Mouse (Mus musculus) CH12.LX (cell line): Measurements from ENCODE around the gene Zfp507. TPM values are rescaled to one million over a fixed set of nuclear protein-coding genes. Genes with fewer than 3 reads are reported as not detected.
A peak's percentile ranks its signal among the peaks of the same experiment; 100 is the strongest.

Source experiments
- DNase-seq: peaks from one replicate; pipeline ENCODE4 v3.0.0-alpha.2; 2013; ENCODE audit errors: extremely low read depth
- H3K27ac ChIP-seq: 2 replicates; pipeline ENCODE4 v1.5.1; 2012; ENCODE audit warnings: low read depth, mild to moderate bottlenecking, control low read depth, moderate library complexity; ENCODE audit not compliant: insufficient read depth
- H3K27me3 ChIP-seq: replicated peaks from 2 replicates; pipeline ENCODE3; 2012; ENCODE audit warnings: inconsistent platforms
- H3K36me3 ChIP-seq, 2 experiments: replicated peaks in 1 of 2; 2 replicates each; pipeline versions ENCODE3 to v1.6.1; 2012; ENCODE audit warnings: inconsistent platforms in 1 of 2, low read length in 1 of 2, mild to moderate bottlenecking in 1 of 2, mixed read lengths in 1 of 2, moderate library complexity in 1 of 2; ENCODE audit not compliant: control insufficient read depth in 1 of 2, insufficient read depth in 1 of 2
- H3K4me1 ChIP-seq, 2 experiments: 2 replicates each; pipeline ENCODE4 v1.6.1; 2012; ENCODE audit warnings: inconsistent platforms in 1 of 2, moderate library complexity in 1 of 2; ENCODE audit not compliant: insufficient read depth in 2 of 2, control insufficient read depth in 1 of 2
- H3K4me2 ChIP-seq: 2 replicates; pipeline ENCODE4 v1.6.1; 2012; ENCODE audit warnings: low read depth, mild to moderate bottlenecking, control low read depth; ENCODE audit not compliant: poor library complexity, insufficient read depth, severe bottlenecking
- H3K4me3 ChIP-seq, 3 experiments: fragments of 150-350 bp in 1 of 3; sonication (generic) in 1 of 3; replicated peaks in 1 of 3; 2 replicates each; pipeline versions ENCODE3 to v1.5.1; 2011 to 2012; ENCODE audit warnings: low read depth in 2 of 3, low read length in 2 of 3, mild to moderate bottlenecking in 2 of 3, moderate library complexity in 2 of 3, control low read depth in 1 of 3, improper control_type of control experiment in 1 of 3, inconsistent platforms in 1 of 3, mixed read lengths in 1 of 3; ENCODE audit not compliant: poor library complexity in 1 of 3
- H3K79me2 ChIP-seq: replicated peaks from 2 replicates; pipeline ENCODE4 v1.6.1; 2012; ENCODE audit warnings: mild to moderate bottlenecking, moderate library complexity; ENCODE audit not compliant: control insufficient read depth, poor library complexity, insufficient read depth, severe bottlenecking; ENCODE audit errors: extremely low read depth
- H3K9ac ChIP-seq: 2 replicates; pipeline ENCODE4 v1.6.1; 2012; ENCODE audit warnings: low read depth, mild to moderate bottlenecking, control low read depth, moderate library complexity; ENCODE audit not compliant: insufficient read depth
- H3K9me3 ChIP-seq: replicated peaks from 2 replicates; pipeline ENCODE3; 2012; ENCODE audit warnings: low read length, inconsistent platforms, mixed read lengths
- CHD2 ChIP-seq: IDR thresholded peaks from 2 replicates; pipeline ENCODE4 v1.6.1; 2011; ENCODE audit warnings: low read length, improper control_type of control experiment
- CTCF ChIP-seq, 2 experiments: IDR thresholded peaks in 1 of 2; conservative IDR thresholded peaks in 1 of 2; 2 replicates each; pipeline ENCODE4 v1.5.1; 2011 to 2012; ENCODE audit warnings: low read depth in 2 of 2, low read length in 2 of 2, improper control_type of control experiment in 1 of 2, inconsistent platforms in 1 of 2, mild to moderate bottlenecking in 1 of 2, moderate library complexity in 1 of 2
- E2F4 ChIP-seq: IDR thresholded peaks from 2 replicates; pipeline ENCODE4 v1.6.1; 2011; ENCODE audit warnings: low read depth, low read length, improper control_type of control experiment; ENCODE audit not compliant: insufficient replicate concordance
- ELF1 ChIP-seq: IDR thresholded peaks from 2 replicates; pipeline ENCODE4 v1.6.1; 2014; ENCODE audit warnings: low read depth, mild to moderate bottlenecking, inconsistent platforms, low read length, improper control_type of control experiment
- ETS1 ChIP-seq: conservative IDR thresholded peaks from 2 replicates; pipeline ENCODE4 v1.6.1; 2012; ENCODE audit warnings: low read depth, mild to moderate bottlenecking, inconsistent platforms, low read length, improper control_type of control experiment, moderate library complexity
- HCFC1 ChIP-seq: IDR thresholded peaks from 2 replicates; pipeline ENCODE4 v1.6.1; 2012; ENCODE audit warnings: low read depth, mild to moderate bottlenecking, inconsistent platforms, low read length, improper control_type of control experiment
- JUN ChIP-seq: IDR thresholded peaks from 2 replicates; pipeline ENCODE4 v1.6.1; 2011; ENCODE audit warnings: low read depth, mild to moderate bottlenecking, low read length, improper control_type of control experiment, moderate library complexity; ENCODE audit not compliant: insufficient read depth
- MAX ChIP-seq: IDR thresholded peaks from 2 replicates; pipeline ENCODE4 v1.6.1; 2011; ENCODE audit warnings: low read length, improper control_type of control experiment
- NRF1 ChIP-seq: IDR thresholded peaks from 2 replicates; pipeline ENCODE4 v1.6.1; 2014; ENCODE audit warnings: low read depth, mild to moderate bottlenecking, inconsistent platforms, low read length, improper control_type of control experiment, moderate library complexity
- POLR2A ChIP-seq: IDR thresholded peaks from 2 replicates; pipeline ENCODE4 v1.6.1; 2011; ENCODE audit warnings: low read depth, mild to moderate bottlenecking, improper control_type of control experiment, low read length
- RCOR1 ChIP-seq: conservative IDR thresholded peaks from 2 replicates; pipeline ENCODE4 v1.6.1; 2012; ENCODE audit warnings: low read depth, mild to moderate bottlenecking, inconsistent platforms, low read length, improper control_type of control experiment
- SIN3A ChIP-seq: IDR thresholded peaks from 2 replicates; pipeline ENCODE4 v1.6.1; 2012; ENCODE audit warnings: low read length, improper control_type of control experiment, inconsistent platforms
- TCF12 ChIP-seq: IDR thresholded peaks from 2 replicates; pipeline ENCODE4 v1.6.1; 2014; ENCODE audit warnings: low read depth, mild to moderate bottlenecking, inconsistent platforms, low read length, improper control_type of control experiment
- UBTF ChIP-seq: IDR thresholded peaks from 2 replicates; pipeline ENCODE4 v1.6.1; 2012; ENCODE audit warnings: low read depth, mild to moderate bottlenecking, inconsistent platforms, low read length, improper control_type of control experiment, moderate library complexity
- USF1 ChIP-seq: IDR thresholded peaks from 2 replicates; pipeline ENCODE4 v1.6.1; 2014; ENCODE audit warnings: low read depth, mild to moderate bottlenecking, inconsistent platforms, low read length, improper control_type of control experiment
- dilution Hi-C: fragments of 300-500 bp; cut with MboI; formaldehyde crosslinking; loops from 2 replicates; pipeline ENCODE4 v1.14.3; 2020; ENCODE audit warnings: low sequenced_read_pairs; ENCODE audit not compliant: extremely low pct_unique_long_range_greater_than_20kb, extremely low pct_ligation_motif_present
- in situ Hi-C: fragments of 300-500 bp; cut with MboI; formaldehyde crosslinking; loops from 3 replicates; pipeline ENCODE4 v1.14.3; 2019; ENCODE audit warnings: low sequenced_read_pairs, low pct_ligation_motif_present, low pct_unique_long_range_greater_than_20kb, mixed read lengths
- polyA plus RNA-seq: library from polyadenylated mRNA; unstranded; fragments of >175 nt; gene quantifications from 2 replicates; pipeline ENCODE4 v1.2.1, GENCODE M21; 2012; ENCODE audit warnings: low read depth; ENCODE audit not compliant: insufficient read length
- total RNA-seq, 2 experiments: library from RNA; depleted of rRNA; stranded (reverse); fragments of 300-350 nt in 1 of 2; fragments of >200 nt in 1 of 2; gene quantifications; 2 replicates each; pipeline ENCODE4 v1.2.3; 2012 to 2014

Gene Zfp507
- total and polyA plus RNA-seq, 3 experiments, result 10.4 to 19.8 (median 19.5) TPM

DNA sequence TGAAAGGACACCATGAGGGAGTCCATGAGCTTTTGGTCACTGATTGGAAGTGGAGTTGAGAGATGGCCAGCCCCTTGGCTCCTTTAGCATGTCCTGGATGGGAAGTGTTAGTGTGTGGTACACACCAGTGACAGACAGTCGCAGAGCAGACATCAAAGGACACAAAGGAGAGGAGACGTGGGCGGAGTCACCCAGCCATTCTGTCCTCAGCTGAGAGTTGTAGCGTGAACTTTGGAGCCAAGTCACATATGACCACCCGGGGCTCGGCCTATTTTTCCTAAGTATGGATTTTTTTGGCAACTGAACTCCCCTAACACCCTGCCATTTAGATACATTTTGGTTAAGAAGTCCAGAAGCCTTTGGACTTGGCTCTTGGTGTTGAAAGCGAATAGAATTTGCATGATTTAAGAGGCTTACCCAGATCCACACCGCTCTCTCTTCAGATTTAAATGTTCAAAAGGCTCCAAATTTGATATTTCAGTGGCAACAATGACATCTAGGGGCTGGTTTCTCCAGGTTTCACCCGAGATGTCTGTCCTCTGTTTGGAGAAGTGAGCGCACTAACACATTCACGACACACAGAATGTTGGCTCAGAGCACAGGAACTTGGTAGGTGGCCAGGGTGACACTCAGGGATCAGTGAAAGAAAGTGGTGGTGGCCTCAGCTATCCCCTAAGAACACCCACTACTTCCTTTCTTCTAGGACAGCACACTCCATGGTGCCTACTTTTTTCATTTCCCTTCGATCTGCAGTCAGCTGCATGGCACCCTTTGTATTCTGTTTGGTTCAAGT, 12.2 kb upstream of the Zfp507 start:
- H3K27ac ChIP-seq, result no peak overlapping the region
- H3K36me3 ChIP-seq, result no peaks in the 10 kb centered on the region
- in situ Hi-C loops, result no loop called here
- H3K4me1 ChIP-seq, result peaks cover 4% of the 10 kb centered on the region in 2 experiments; a peak in 1 of 4 replicates
- no peak overlapping the region for H3K9ac ChIP-seq
- H3K4me3 ChIP-seq, result no peak overlapping the region
- dilution Hi-C loops, result no loop called here
- no peaks in the 10 kb centered on the region for H3K9me3 ChIP-seq
- H3K27me3 ChIP-seq, result peaks cover 10% of the 10 kb centered on the region
- no peaks in the 10 kb centered on the region for H3K79me2 ChIP-seq
- no peak overlapping the region for H3K4me2 ChIP-seq
- DNase-seq, result no peak
- TF ChIP-seq CHD2, result no peak
- TF ChIP-seq UBTF, result no peak
- TF ChIP-seq SIN3A, result no peak
- TF ChIP-seq JUN, result no peak
- no peak for TF ChIP-seq ETS1
- TF ChIP-seq HCFC1, result no peak
- no peak for TF ChIP-seq USF1
- no peak for TF ChIP-seq RCOR1
- no peak for TF ChIP-seq TCF12
- no peak for TF ChIP-seq POLR2A
- TF ChIP-seq MAX, result no peak

DNA sequence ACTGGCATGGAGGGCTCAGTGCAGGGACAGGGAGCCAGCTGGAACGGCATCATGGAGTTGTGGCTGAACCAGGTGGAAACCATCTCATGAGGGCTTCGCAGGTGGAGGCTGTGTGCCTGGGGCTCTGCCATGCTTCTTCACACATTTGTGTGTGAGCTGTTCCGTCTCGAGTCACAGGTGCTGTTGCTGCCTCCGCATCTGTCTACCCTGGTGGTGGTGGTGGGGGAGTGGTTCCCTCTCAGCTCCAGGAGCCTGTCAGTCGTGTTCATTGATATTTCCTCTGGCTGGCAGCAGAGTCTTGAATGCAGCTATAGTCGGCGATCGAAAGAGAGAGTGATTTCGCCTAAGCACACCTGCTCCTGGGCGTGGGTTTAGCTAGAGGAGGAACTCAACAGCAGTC, 10.5 kb upstream of the Zfp507 start:
- H3K36me3 ChIP-seq, result no peaks in the 10 kb centered on the region
- peaks cover 10% of the 10 kb centered on the region for H3K27me3 ChIP-seq
- dilution Hi-C loops, result no loop called here
- DNase-seq, result no peak
- in situ Hi-C loops, result no loop called here
- TF ChIP-seq ETS1, result no peak
- no peak for TF ChIP-seq POLR2A
- TF ChIP-seq ELF1, result no peak
- TF ChIP-seq E2F4, result no peak
- no peak for TF ChIP-seq USF1
- TF ChIP-seq CHD2, result no peak
- TF ChIP-seq CTCF (conservative IDR thresholded peaks at IDR 0.05 in 1 of 2, IDR thresholded peaks at IDR 0.05 in 1 of 2; ENCODE audit: low read depth in 2 of 2, low read length in 2 of 2), result no peak
- no peak for TF ChIP-seq NRF1
- peak overlapping the region; percentile 35; the same call in 1 of the 2 replicates for H3K4me2 ChIP-seq
- H3K79me2 ChIP-seq, result no peaks in the 10 kb centered on the region
- no peak overlapping the region for H3K27ac ChIP-seq
- no peak overlapping the region for H3K9ac ChIP-seq
- H3K4me3 ChIP-seq, result no peak overlapping the region
- H3K4me1 ChIP-seq, result peaks cover 4% of the 10 kb centered on the region in 2 experiments; a peak in 1 of 4 replicates
- no peaks in the 10 kb centered on the region for H3K9me3 ChIP-seq
